Mouse (Mus musculus): ENCODE data around the gene Epha2. TPM values are rescaled to one million over a fixed set of nuclear protein-coding genes. Genes with fewer than 3 reads are reported as not detected.

Gene Epha2
- total RNA-seq, 1 experiment: 256 TPM

- DNase-seq (ENCODE audit: low read depth, low spot score): peak; percentile 91
- H3K4me1 ChIP-seq (ENCODE audit: control insufficient read depth in 2 of 2, insufficient read depth in 2 of 2, low read length in 2 of 2, poor library complexity in 1 of 2): peaks cover 7 to 51% of the 10 kb centered on the region in 2 experiments
These were observed 27.7 kb upstream of the Epha2 start for GRCm38 (mm10) chr4:141273296-141273695.

GRCm38 (mm10) chr4:141274485-141275341 is 26.3 kb upstream of the Epha2 start:
- H3K4me3 ChIP-seq (ENCODE audit: insufficient read depth in 1 of 2, low read depth in 1 of 2, low read length in 2 of 2, poor library complexity in 1 of 2, severe bottlenecking in 1 of 2): no peak overlapping the region
- H3K27ac ChIP-seq (ENCODE audit: insufficient read depth, low read depth, low read length, poor library complexity, severe bottlenecking): no peak overlapping the region; the same call in 1 of the 2 replicates
- no peak for DNase-seq (ENCODE audit: low read depth, low spot score)
- TF ChIP-seq HCFC1 (IDR thresholded peaks at IDR 0.05; ENCODE audit: borderline replicate concordance, insufficient read depth, low read length): no peak
- no peak for TF ChIP-seq CHD2 (IDR thresholded peaks at IDR 0.05; ENCODE audit: low read depth, low read length)
- no peak for TF ChIP-seq ZC3H11A (IDR thresholded peaks at IDR 0.05; ENCODE audit: borderline replicate concordance, low read depth, low read length)
- TF ChIP-seq ZNF384 (IDR thresholded peaks at IDR 0.05; ENCODE audit: low read depth, low read length): no peak
- TF ChIP-seq MAFK (IDR thresholded peaks at IDR 0.05; ENCODE audit: insufficient read depth, low read depth, low read length): no peak
- H3K9ac ChIP-seq (ENCODE audit: insufficient read depth, low read depth, low read length, poor library complexity, severe bottlenecking): peak overlapping the region; percentile 33; the same call in 1 of the 2 replicates
- peaks cover 10 to 56% of the 10 kb centered on the region in 2 experiments for H3K4me1 ChIP-seq (ENCODE audit: control insufficient read depth in 2 of 2, insufficient read depth in 2 of 2, low read length in 2 of 2, poor library complexity in 1 of 2)
- H3K9me3 ChIP-seq (ENCODE audit: control insufficient read depth, insufficient read depth, low read depth, low read length): no peaks in the 10 kb centered on the region
- no peaks in the 10 kb centered on the region for H3K36me3 ChIP-seq (ENCODE audit: control insufficient read depth, insufficient read depth, low read length, poor library complexity, severe bottlenecking)
- in situ Hi-C loops (cut with MboI; ENCODE audit: low sequenced_read_pairs in 2 of 2, unreplicated experiment in 2 of 2): loop anchor here in 1 of 2 experiments (5.0 kb wide), 1 partner anchor 88 kb away; no protein-coding TSS in a partner anchor

More at GRCm38 (mm10) chr4:141273296-141273695, 27.7 kb upstream of the Epha2 start:
- in situ Hi-C loops (cut with MboI; ENCODE audit: low sequenced_read_pairs in 2 of 2, unreplicated experiment in 2 of 2): no loop called here
- TF ChIP-seq ZC3H11A (IDR thresholded peaks at IDR 0.05; ENCODE audit: borderline replicate concordance, low read depth, low read length) (peak; percentile 92; the same call in 1 of the 2 replicates), MAFK (IDR thresholded peaks at IDR 0.05; ENCODE audit: insufficient read depth, low read depth, low read length) (no peak), HCFC1 (IDR thresholded peaks at IDR 0.05; ENCODE audit: borderline replicate concordance, insufficient read depth, low read length) (no peak), CHD2 (IDR thresholded peaks at IDR 0.05; ENCODE audit: low read depth, low read length) (no peak)
- no peaks in the 10 kb centered on the region for H3K9me3 ChIP-seq (ENCODE audit: control insufficient read depth, insufficient read depth, low read depth, low read length)
- H3K27ac ChIP-seq (ENCODE audit: insufficient read depth, low read depth, low read length, poor library complexity, severe bottlenecking): no peak overlapping the region
- peak overlapping the region; percentile 27 to 30; a peak in 3 of 4 replicates for H3K4me3 ChIP-seq (ENCODE audit: insufficient read depth in 1 of 2, low read depth in 1 of 2, low read length in 2 of 2, poor library complexity in 1 of 2, severe bottlenecking in 1 of 2)
- H3K9ac ChIP-seq (ENCODE audit: insufficient read depth, low read depth, low read length, poor library complexity, severe bottlenecking): peak overlapping the region; percentile 42; the same call in 1 of the 2 replicates
- no peaks in the 10 kb centered on the region for H3K36me3 ChIP-seq (ENCODE audit: control insufficient read depth, insufficient read depth, low read length, poor library complexity, severe bottlenecking)

- H3K9ac ChIP-seq (ENCODE audit: insufficient read depth, low read depth, low read length, poor library complexity, severe bottlenecking): peak overlapping the region; percentile 13; the same call in 1 of the 2 replicates
- H3K4me1 ChIP-seq (ENCODE audit: control insufficient read depth in 2 of 2, insufficient read depth in 2 of 2, low read length in 2 of 2, poor library complexity in 1 of 2): peaks cover 11 to 53% of the 10 kb centered on the region in 2 experiments
- no peak overlapping the region; the same call in 1 of the 2 replicates for H3K27ac ChIP-seq (ENCODE audit: insufficient read depth, low read depth, low read length, poor library complexity, severe bottlenecking)
These were observed 23.9 kb upstream of the Epha2 start for GRCm38 (mm10) chr4:141277157-141277556.

GRCm38 (mm10) chr4:141278154-141278553 is 22.9 kb upstream of the Epha2 start:
- in situ Hi-C loops (cut with MboI; ENCODE audit: low sequenced_read_pairs in 2 of 2, unreplicated experiment in 2 of 2): loop anchor here in 1 of 2 experiments (5.0 kb wide), 1 partner anchor 84 kb away; no protein-coding TSS in a partner anchor
- peak overlapping the region in 1 of 2 experiments; percentile 1; a peak in 1 of 4 replicates for H3K4me3 ChIP-seq (ENCODE audit: insufficient read depth in 1 of 2, low read depth in 1 of 2, low read length in 2 of 2, poor library complexity in 1 of 2, severe bottlenecking in 1 of 2)
- peaks cover 12 to 54% of the 10 kb centered on the region in 2 experiments for H3K4me1 ChIP-seq (ENCODE audit: control insufficient read depth in 2 of 2, insufficient read depth in 2 of 2, low read length in 2 of 2, poor library complexity in 1 of 2)
- H3K9me3 ChIP-seq (ENCODE audit: control insufficient read depth, insufficient read depth, low read depth, low read length): no peaks in the 10 kb centered on the region
- peak overlapping the region; percentile 56; the same call in 1 of the 2 replicates for H3K9ac ChIP-seq (ENCODE audit: insufficient read depth, low read depth, low read length, poor library complexity, severe bottlenecking)
- TF ChIP-seq HCFC1 (IDR thresholded peaks at IDR 0.05; ENCODE audit: borderline replicate concordance, insufficient read depth, low read length) (no peak), ZNF384 (IDR thresholded peaks at IDR 0.05; ENCODE audit: low read depth, low read length) (no peak), MAFK (IDR thresholded peaks at IDR 0.05; ENCODE audit: insufficient read depth, low read depth, low read length) (no peak)
- no peaks in the 10 kb centered on the region for H3K36me3 ChIP-seq (ENCODE audit: control insufficient read depth, insufficient read depth, low read length, poor library complexity, severe bottlenecking)
- DNase-seq (ENCODE audit: low read depth, low spot score): no peak
- H3K27ac ChIP-seq (ENCODE audit: insufficient read depth, low read depth, low read length, poor library complexity, severe bottlenecking): peak overlapping the region; percentile 82

More at GRCm38 (mm10) chr4:141277157-141277556, 23.9 kb upstream of the Epha2 start:
- DNase-seq (ENCODE audit: low read depth, low spot score): no peak
- Histone ChIP-seq H3K4me3 (ENCODE audit: insufficient read depth in 1 of 2, low read depth in 1 of 2, low read length in 2 of 2, poor library complexity in 1 of 2, severe bottlenecking in 1 of 2) (no peak overlapping the region), H3K9me3 (ENCODE audit: control insufficient read depth, insufficient read depth, low read depth, low read length) (no peaks in the 10 kb centered on the region), H3K36me3 (ENCODE audit: control insufficient read depth, insufficient read depth, low read length, poor library complexity, severe bottlenecking) (no peaks in the 10 kb centered on the region)
- in situ Hi-C loops (cut with MboI; ENCODE audit: low sequenced_read_pairs in 2 of 2, unreplicated experiment in 2 of 2): loop anchor here in 1 of 2 experiments (5.0 kb wide), 1 partner anchor 85 kb away; no protein-coding TSS in a partner anchor
- TF ChIP-seq HCFC1 (IDR thresholded peaks at IDR 0.05; ENCODE audit: borderline replicate concordance, insufficient read depth, low read length) (no peak), CHD2 (IDR thresholded peaks at IDR 0.05; ENCODE audit: low read depth, low read length) (no peak), ZNF384 (IDR thresholded peaks at IDR 0.05; ENCODE audit: low read depth, low read length) (no peak), MAFK (IDR thresholded peaks at IDR 0.05; ENCODE audit: insufficient read depth, low read depth, low read length) (no peak), ZC3H11A (IDR thresholded peaks at IDR 0.05; ENCODE audit: borderline replicate concordance, low read depth, low read length) (no peak)
